Mouse (Mus musculus): ENCODE measurements around the gene Ctsa.

DNA sequence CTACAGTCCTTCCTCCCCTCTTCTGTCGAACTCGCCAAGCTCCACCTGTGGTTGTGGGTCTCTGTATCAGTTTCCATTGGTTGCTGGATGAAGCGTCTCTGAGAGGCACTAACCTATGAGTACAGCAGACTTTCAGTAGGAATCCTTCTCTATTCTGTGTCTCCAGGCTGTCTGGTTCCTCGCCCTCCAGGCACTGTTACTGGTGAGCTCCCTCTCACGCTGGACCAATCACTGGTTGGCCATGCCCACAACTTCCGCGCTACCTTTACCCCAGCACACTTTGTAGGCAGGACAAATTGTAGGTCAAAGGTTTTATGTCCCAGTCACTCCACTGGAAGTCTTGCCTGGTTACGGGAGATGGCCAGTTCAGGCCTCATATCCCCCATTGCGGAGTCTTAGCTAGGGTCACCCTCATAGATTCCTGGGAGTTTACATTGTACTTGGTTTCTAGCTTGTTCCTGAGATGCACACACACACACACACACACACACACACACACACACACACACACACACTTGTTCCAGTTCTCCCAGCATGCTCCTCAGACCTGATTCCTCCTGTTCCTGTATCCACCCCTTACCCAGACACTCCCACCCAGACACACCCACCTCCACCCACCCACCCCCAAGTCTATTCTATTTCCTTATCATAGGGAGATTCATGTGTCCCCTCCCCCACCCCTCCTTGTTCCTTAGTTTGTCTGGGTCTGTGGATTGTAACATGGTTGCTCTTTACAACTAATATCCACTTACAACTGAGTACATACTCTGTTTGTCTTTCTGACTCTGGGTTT is 27.2 kb downstream of the Ctsa start:
- no peak for TF ChIP-seq E2F4 (IDR thresholded peaks at IDR 0.05; ENCODE audit: insufficient read depth)
- TF ChIP-seq USF1 (IDR thresholded peaks at IDR 0.05; ENCODE audit: low read depth), result no peak
- TF ChIP-seq MYOD1 (IDR thresholded peaks at IDR 0.05; ENCODE audit: control insufficient read depth in 1 of 3, insufficient read length in 2 of 3, low read depth in 2 of 3), result no peak
- TF ChIP-seq TCF3 (IDR thresholded peaks at IDR 0.05; ENCODE audit: insufficient read length, low read depth), result no peak
- TF ChIP-seq SRF (IDR thresholded peaks at IDR 0.05; ENCODE audit: control insufficient read depth, insufficient read length, low read depth), result no peak
- no peak for TF ChIP-seq POLR2AphosphoS2 (IDR thresholded peaks at IDR 0.05; ENCODE audit: insufficient read length, low read depth)
- no peak for TF ChIP-seq POLR2A (IDR thresholded peaks at IDR 0.05; ENCODE audit: insufficient read length, low read depth)
- TF ChIP-seq REST (IDR thresholded peaks at IDR 0.05; ENCODE audit: insufficient read depth, insufficient read length), result no peak
- no peak for TF ChIP-seq TCF12 (IDR thresholded peaks at IDR 0.05; ENCODE audit: insufficient read depth, poor library complexity, severe bottlenecking)

Data from myocyte (in vitro differentiated cells).